Mouse (Mus musculus): Measurements from ENCODE around the gene Ubtd1. TPM values are rescaled to one million over a fixed set of nuclear protein-coding genes. Genes with fewer than 3 reads are reported as not detected.

Gene Ubtd1
- total and polyA plus RNA-seq, 3 experiments = 21.4 to 27.3 (median 22.7) TPM

GRCm38 (mm10) chr19:41995483-41995882 lies 13.9 kb downstream of the Ubtd1 start:
- H3K27ac ChIP-seq = no peak overlapping the region
- peaks cover 25% of the 10 kb centered on the region for H3K4me1 ChIP-seq (ENCODE audit: control insufficient read depth, insufficient read depth, low read length)
- no peak for DNase-seq
- no peaks in the 10 kb centered on the region; the same call in 1 of the 2 replicates for H3K36me3 ChIP-seq (ENCODE audit: control insufficient read depth, insufficient read depth, low read length)
- H3K79me2 ChIP-seq (replicated peaks; ENCODE audit: control insufficient read depth, insufficient read depth, low read length) = no peaks in the 10 kb centered on the region; the same call in 1 of the 2 replicates
- H3K27me3 ChIP-seq (ENCODE audit: control insufficient read depth, insufficient read depth, low read length) = no peaks in the 10 kb centered on the region
- 62% methylated on average over 1 of the region's 1 CpGs for WGBS
- intact Hi-C loops (cut with DNase I) = no loop called here
- no peak overlapping the region for H3K4me3 ChIP-seq
- H3K9ac ChIP-seq (ENCODE audit: low read depth, low read length) = no peak overlapping the region
- no peak for TF ChIP-seq EP300 (IDR thresholded peaks at IDR 0.05; ENCODE audit: insufficient read depth, low read depth, low read length)
- no peak for TF ChIP-seq CTCF (IDR thresholded peaks at IDR 0.05)
- TF ChIP-seq POLR2A (IDR thresholded peaks at IDR 0.05; ENCODE audit: insufficient read depth, low read depth, low read length) = no peak

DNA sequence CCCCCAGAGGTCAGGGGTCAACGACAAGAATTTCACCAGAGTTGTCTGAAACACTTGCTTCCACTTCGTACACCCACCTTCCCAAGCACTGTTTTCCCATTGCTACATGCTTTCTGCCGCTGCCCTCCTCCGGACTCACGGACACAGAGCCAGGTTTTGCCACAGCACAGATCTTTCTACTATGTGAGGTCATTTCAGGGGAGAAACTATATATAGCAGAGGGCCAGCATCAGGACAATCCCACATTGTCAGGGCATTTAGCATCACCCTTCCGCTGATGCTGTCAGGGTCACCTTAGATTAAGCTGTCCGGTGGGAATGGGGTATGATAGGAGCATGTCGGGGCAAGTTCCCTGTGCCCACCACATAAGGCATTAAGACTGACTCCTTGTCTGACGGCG lies 15.5 kb downstream of the Ubtd1 start:
- intact Hi-C loops (cut with DNase I) = loop anchor here (2.0 kb wide), 1 partner anchor 14 kb away; no protein-coding TSS in a partner anchor
- no peak for DNase-seq
- H3K27ac ChIP-seq = peak overlapping the region; percentile 62
- H3K27me3 ChIP-seq (ENCODE audit: control insufficient read depth, insufficient read depth, low read length) = no peaks in the 10 kb centered on the region
- H3K9ac ChIP-seq (ENCODE audit: low read depth, low read length) = no peak overlapping the region
- H3K4me3 ChIP-seq = no peak overlapping the region
- no peaks in the 10 kb centered on the region; the same call in 1 of the 2 replicates for H3K36me3 ChIP-seq (ENCODE audit: control insufficient read depth, insufficient read depth, low read length)
- peaks cover 36% of the 10 kb centered on the region for H3K4me1 ChIP-seq (ENCODE audit: control insufficient read depth, insufficient read depth, low read length)
- H3K79me2 ChIP-seq (replicated peaks; ENCODE audit: control insufficient read depth, insufficient read depth, low read length) = no peaks in the 10 kb centered on the region; the same call in 1 of the 2 replicates
- 55% methylated on average over 10 of the region's 10 CpGs for WGBS
- TF ChIP-seq POLR2A (IDR thresholded peaks at IDR 0.05; ENCODE audit: insufficient read depth, low read depth, low read length) (no peak), CTCF (IDR thresholded peaks at IDR 0.05) (no peak), EP300 (IDR thresholded peaks at IDR 0.05; ENCODE audit: insufficient read depth, low read depth, low read length) (no peak)

DNA sequence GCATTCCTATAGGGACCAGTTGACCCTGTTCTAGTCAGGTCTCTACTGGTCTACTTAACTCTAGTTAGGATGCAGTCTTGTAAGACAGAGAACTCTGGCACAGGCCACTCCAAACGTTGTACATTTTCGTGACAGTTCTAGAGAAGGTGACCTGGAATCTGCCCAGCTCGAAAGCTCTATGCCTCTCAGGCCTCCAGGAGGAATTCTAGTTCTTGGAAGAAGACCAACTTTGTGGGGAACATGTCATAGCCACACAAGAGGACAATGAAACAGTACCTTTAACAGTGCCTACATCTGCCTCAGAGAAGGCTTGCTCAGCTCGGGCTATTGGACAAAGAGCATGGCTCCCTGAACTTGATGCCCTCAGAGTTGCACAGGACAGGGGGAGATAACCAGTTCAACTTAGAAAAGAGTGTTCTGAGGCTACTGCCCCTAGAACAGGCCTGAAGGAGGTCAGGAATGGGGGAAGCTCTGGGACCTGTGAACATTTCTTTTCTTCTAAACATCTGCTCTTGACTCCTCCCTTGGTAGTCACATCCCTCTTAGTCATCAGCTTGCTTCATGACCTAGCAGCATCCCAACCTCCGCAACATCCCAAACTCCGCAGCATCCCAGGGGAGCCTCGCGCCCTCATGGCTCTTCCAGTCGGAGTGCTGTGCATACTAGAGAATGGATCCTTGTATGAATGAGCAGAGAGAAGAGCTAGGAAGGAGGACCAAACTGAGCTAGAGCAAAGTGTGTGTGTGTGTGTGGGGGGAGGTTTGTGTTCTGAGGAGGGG lies 17.4 kb downstream of the Ubtd1 start:
- Histone ChIP-seq H3K9ac (ENCODE audit: low read depth, low read length) (no peak overlapping the region), H3K27ac (peak overlapping the region; percentile 26), H3K79me2 (replicated peaks; ENCODE audit: control insufficient read depth, insufficient read depth, low read length) (no peaks in the 10 kb centered on the region; the same call in 1 of the 2 replicates), H3K27me3 (ENCODE audit: control insufficient read depth, insufficient read depth, low read length) (no peaks in the 10 kb centered on the region), H3K4me3 (no peak overlapping the region), H3K36me3 (ENCODE audit: control insufficient read depth, insufficient read depth, low read length) (no peaks in the 10 kb centered on the region; the same call in 1 of the 2 replicates), H3K4me1 (ENCODE audit: control insufficient read depth, insufficient read depth, low read length) (peaks cover 32% of the 10 kb centered on the region)
- peak in 1 of 2 experiments; percentile 21 for DNase-seq
- no peak for TF ChIP-seq CTCF (IDR thresholded peaks at IDR 0.05)
- no peak for TF ChIP-seq POLR2A (IDR thresholded peaks at IDR 0.05; ENCODE audit: insufficient read depth, low read depth, low read length)
- no peak for TF ChIP-seq EP300 (IDR thresholded peaks at IDR 0.05; ENCODE audit: insufficient read depth, low read depth, low read length)
- 47% methylated on average over 9 of the region's 9 CpGs for WGBS
- intact Hi-C loops (cut with DNase I) = no loop called here

DNA sequence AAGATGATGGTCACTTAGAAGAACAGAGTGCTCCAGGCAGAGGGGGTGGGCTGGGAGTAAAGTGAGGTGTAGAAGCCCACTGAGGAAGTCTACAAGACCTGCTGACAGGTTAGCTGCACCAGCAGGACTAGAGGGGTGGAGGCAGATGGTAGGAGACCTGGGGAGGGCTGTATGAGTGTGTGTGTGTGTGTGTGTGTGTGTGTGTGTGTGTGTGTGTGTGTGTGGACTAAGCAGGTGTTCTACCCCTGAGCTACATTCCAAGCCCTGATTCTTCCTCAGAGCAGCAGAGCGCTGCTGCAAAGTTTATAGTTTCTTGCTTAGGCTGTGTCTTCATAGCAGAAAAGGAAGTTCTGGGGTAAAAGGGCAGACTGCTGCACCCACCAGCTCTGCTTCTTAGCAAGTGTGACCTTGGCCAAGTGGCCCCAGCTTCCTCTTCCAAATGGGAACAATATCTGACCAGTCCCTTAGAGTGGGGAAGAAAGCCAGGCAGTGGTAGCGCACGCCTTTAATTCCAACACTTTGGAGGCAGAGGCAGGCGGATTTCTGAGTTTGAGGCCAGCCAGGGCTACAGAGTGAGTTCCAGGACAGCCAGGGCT lies 18.2 kb downstream of the Ubtd1 start:
- 55% methylated on average over 4 of the region's 4 CpGs for WGBS
- Histone ChIP-seq H3K4me3 (no peak overlapping the region), H3K36me3 (ENCODE audit: control insufficient read depth, insufficient read depth, low read length) (no peaks in the 10 kb centered on the region; the same call in 1 of the 2 replicates), H3K79me2 (replicated peaks; ENCODE audit: control insufficient read depth, insufficient read depth, low read length) (no peaks in the 10 kb centered on the region; the same call in 1 of the 2 replicates), H3K27me3 (ENCODE audit: control insufficient read depth, insufficient read depth, low read length) (no peaks in the 10 kb centered on the region), H3K4me1 (ENCODE audit: control insufficient read depth, insufficient read depth, low read length) (peaks cover 32% of the 10 kb centered on the region), H3K9ac (ENCODE audit: low read depth, low read length) (no peak overlapping the region), H3K27ac (peak overlapping the region; percentile 65)
- TF ChIP-seq EP300 (IDR thresholded peaks at IDR 0.05; ENCODE audit: insufficient read depth, low read depth, low read length) (no peak), POLR2A (IDR thresholded peaks at IDR 0.05; ENCODE audit: insufficient read depth, low read depth, low read length) (no peak), CTCF (IDR thresholded peaks at IDR 0.05) (no peak)
- DNase-seq = peak in 1 of 2 experiments; percentile 54
- intact Hi-C loops (cut with DNase I) = no loop called here

GRCm38 (mm10) chr19:42000446-42000958 lies 18.9 kb downstream of the Ubtd1 start:
- no peaks in the 10 kb centered on the region; the same call in 1 of the 2 replicates for H3K36me3 ChIP-seq (ENCODE audit: control insufficient read depth, insufficient read depth, low read length)
- H3K9ac ChIP-seq (ENCODE audit: low read depth, low read length) = no peak overlapping the region
- peak in 1 of 2 experiments; percentile 43 for DNase-seq
- TF ChIP-seq CTCF (IDR thresholded peaks at IDR 0.05) = no peak
- 0 out of 2 replicates have a peak, but pooled peaks have one; percentile 56 for TF ChIP-seq EP300 (IDR thresholded peaks at IDR 0.05; ENCODE audit: insufficient read depth, low read depth, low read length)
- TF ChIP-seq POLR2A (IDR thresholded peaks at IDR 0.05; ENCODE audit: insufficient read depth, low read depth, low read length) = 0 out of 2 replicates have a peak, but pooled peaks have one; percentile 14
- 6% methylated on average over 4 of the region's 4 CpGs for WGBS
- no peaks in the 10 kb centered on the region for H3K27me3 ChIP-seq (ENCODE audit: control insufficient read depth, insufficient read depth, low read length)
- H3K79me2 ChIP-seq (replicated peaks; ENCODE audit: control insufficient read depth, insufficient read depth, low read length) = no peaks in the 10 kb centered on the region; the same call in 1 of the 2 replicates
- no peak overlapping the region for H3K4me3 ChIP-seq
- intact Hi-C loops (cut with DNase I) = no loop called here
- H3K4me1 ChIP-seq (ENCODE audit: control insufficient read depth, insufficient read depth, low read length) = peaks cover 39% of the 10 kb centered on the region
- peak overlapping the region; percentile 65 for H3K27ac ChIP-seq

Measured in heart, adult 2 months (tissue).